Mouse (Mus musculus) brown adipose tissue, adult 24 weeks (tissue): Measurements from ENCODE around the gene Ccm2l. TPM values are rescaled to one million over a fixed set of nuclear protein-coding genes. Genes with fewer than 3 reads are reported as not detected.

Experiments used
- H3K27ac ChIP-seq: fragments of 200-500 bp; replicated peaks from 2 replicates; pipeline ENCODE4 v1.5.1; 2012; ENCODE audit warnings: low read depth, mild to moderate bottlenecking, low read length
- H3K4me1 ChIP-seq: fragments of 200-500 bp; 2 replicates; pipeline ENCODE4 v1.6.1; 2012; ENCODE audit warnings: low read length, mixed read lengths; ENCODE audit not compliant: control insufficient read depth, insufficient read depth, insufficient read length
- H3K4me3 ChIP-seq: fragments of 200-500 bp; 2 replicates; pipeline ENCODE4 v1.5.1; 2012; ENCODE audit warnings: low read depth, mild to moderate bottlenecking, low read length, moderate library complexity; ENCODE audit not compliant: insufficient read depth
- polyA plus RNA-seq: library from polyadenylated mRNA; stranded (reverse); fragments of >200 nt; gene quantifications from 2 replicates; pipeline ENCODE4 v1.2.4, GENCODE M21; 2012; ENCODE audit not compliant: missing spikeins, insufficient read depth, insufficient read length

Ccm2l gene
- polyA plus RNA-seq, 1 experiment, result 4.5 TPM

- Histone ChIP-seq H3K27ac (no peak overlapping the region), H3K4me3 (no peak overlapping the region)
Measured at GRCm38 (mm10) chr2:153070762-153071490, 5.2 kb downstream of the Ccm2l start.

GRCm38 (mm10) chr2:153071491-153072184 is 5.9 kb downstream of the Ccm2l start:
- Histone ChIP-seq H3K27ac (no peak overlapping the region), H3K4me1 (0 out of 2 replicates have a peak, but pooled peaks cover 3% of the 10 kb centered on the region), H3K4me3 (no peak overlapping the region)

More at GRCm38 (mm10) chr2:153070762-153071490, 5.2 kb downstream of the Ccm2l start:
- 0 out of 2 replicates have a peak, but pooled peaks cover 3% of the 10 kb centered on the region for H3K4me1 ChIP-seq

GRCm38 (mm10) chr2:153074651-153075050 is 8.9 kb downstream of the Ccm2l start:
- no peaks in the 10 kb centered on the region for H3K4me1 ChIP-seq
- no peak overlapping the region for H3K27ac ChIP-seq
- no peak overlapping the region for H3K4me3 ChIP-seq

- H3K27ac ChIP-seq, result no peak overlapping the region
- H3K4me3 ChIP-seq, result no peak overlapping the region
- H3K4me1 ChIP-seq, result no peaks in the 10 kb centered on the region
Measured at GRCm38 (mm10) chr2:153075961-153076360, 10.2 kb downstream of the Ccm2l start.

GRCm38 (mm10) chr2:153080841-153081523 is 15.2 kb downstream of the Ccm2l start:
- no peak overlapping the region for H3K27ac ChIP-seq
- no peak overlapping the region for H3K4me3 ChIP-seq
- H3K4me1 ChIP-seq, result peaks cover 9% of the 10 kb centered on the region

GRCm38 (mm10) chr2:153081866-153082265 is 16.1 kb downstream of the Ccm2l start:
- Histone ChIP-seq H3K27ac (no peak overlapping the region), H3K4me1 (peaks cover 9% of the 10 kb centered on the region), H3K4me3 (no peak overlapping the region)

- peaks cover 9% of the 10 kb centered on the region for H3K4me1 ChIP-seq
- peak overlapping the region; percentile 83; the same call in 1 of the 2 replicates for H3K27ac ChIP-seq
Measured at GRCm38 (mm10) chr2:153083275-153083674, 17.5 kb downstream of the Ccm2l start.

GRCm38 (mm10) chr2:153083824-153084223 is 18.1 kb downstream of the Ccm2l start:
- peak overlapping the region; percentile 83 for H3K27ac ChIP-seq
- no peak overlapping the region for H3K4me3 ChIP-seq
- H3K4me1 ChIP-seq, result peaks cover 9% of the 10 kb centered on the region

More at GRCm38 (mm10) chr2:153083275-153083674, 17.5 kb downstream of the Ccm2l start:
- H3K4me3 ChIP-seq, result no peak overlapping the region

GRCm38 (mm10) chr2:153084261-153084976 is 18.7 kb downstream of the Ccm2l start:
- Histone ChIP-seq H3K4me3 (no peak overlapping the region), H3K27ac (peak overlapping the region; percentile 83), H3K4me1 (peaks cover 13% of the 10 kb centered on the region)

GRCm38 (mm10) chr2:153085556-153085955 is 19.8 kb downstream of the Ccm2l start:
- H3K27ac ChIP-seq, result no peak overlapping the region
- no peak overlapping the region for H3K4me3 ChIP-seq
- peaks cover 19% of the 10 kb centered on the region for H3K4me1 ChIP-seq

GRCm38 (mm10) chr2:153086166-153086565 is 20.4 kb downstream of the Ccm2l start:
- Histone ChIP-seq H3K27ac (no peak overlapping the region), H3K4me1 (peaks cover 19% of the 10 kb centered on the region), H3K4me3 (no peak overlapping the region)

GRCm38 (mm10) chr2:153087091-153087490 is 21.3 kb downstream of the Ccm2l start:
- Histone ChIP-seq H3K4me1 (peaks cover 19% of the 10 kb centered on the region), H3K27ac (no peak overlapping the region)

GRCm38 (mm10) chr2:153089316-153089715 is 23.6 kb downstream of the Ccm2l start:
- Histone ChIP-seq H3K27ac (peak overlapping the region; percentile 1; the same call in 1 of the 2 replicates), H3K4me1 (peaks cover 12% of the 10 kb centered on the region; the same call in 1 of the 2 replicates), H3K4me3 (no peak overlapping the region)

More at GRCm38 (mm10) chr2:153087091-153087490, 21.3 kb downstream of the Ccm2l start:
- H3K4me3 ChIP-seq, result no peak overlapping the region

GRCm38 (mm10) chr2:153090551-153091165 is 24.9 kb downstream of the Ccm2l start:
- Histone ChIP-seq H3K27ac (peak overlapping the region; percentile 82), H3K4me1 (peaks cover 12% of the 10 kb centered on the region; the same call in 1 of the 2 replicates), H3K4me3 (peak overlapping the region; percentile 35)
